Mouse (Mus musculus) small intestine, adult 2 months (tissue): ENCODE data around the gene Tln2.

Source experiments
- CTCF ChIP-seq: fragments of 200-500 bp; IDR thresholded peaks from 2 replicates; pipeline ENCODE4 v1.5.1; 2012; ENCODE audit warnings: low read depth, mild to moderate bottlenecking, control low read depth, inconsistent platforms, low read length, moderate library complexity, mixed read lengths; ENCODE audit not compliant: insufficient replicate concordance, insufficient read length; ENCODE audit errors: extremely low read depth
- POLR2A ChIP-seq: fragments of 200-500 bp; IDR thresholded peaks from 2 replicates; pipeline ENCODE4 v1.6.1; 2012; ENCODE audit warnings: low read depth, mild to moderate bottlenecking, control low read depth, inconsistent platforms, low read length, moderate library complexity

GRCm38 (mm10) chr9:67267276-67267990, 292.1 kb downstream of the Tln2 start:
- no peak for TF ChIP-seq CTCF
- TF ChIP-seq POLR2A: no peak
